Mouse (Mus musculus) splenic B cell, adult 2 months (primary cell): ENCODE measurements around the gene Trnau1ap.

ENCODE experiments used
- DNase-seq: peaks from one replicate; pipeline ENCODE4 v3.0.0-alpha.2; 2011; ENCODE audit warnings: low read depth, low spot score
- H3K27me3 ChIP-seq: 2 replicates; pipeline ENCODE4 v1.6.1; 2012; ENCODE audit warnings: mild to moderate bottlenecking, low read length, moderate library complexity, mixed read lengths; ENCODE audit not compliant: control insufficient read depth, poor library complexity, insufficient read depth, severe bottlenecking
- H3K36me3 ChIP-seq: 2 replicates; pipeline ENCODE4 v1.6.1; 2012; ENCODE audit warnings: mild to moderate bottlenecking, low read length, moderate library complexity, mixed read lengths; ENCODE audit not compliant: control insufficient read depth, poor library complexity, insufficient read depth, severe bottlenecking

Gene Trnau1ap

DNA sequence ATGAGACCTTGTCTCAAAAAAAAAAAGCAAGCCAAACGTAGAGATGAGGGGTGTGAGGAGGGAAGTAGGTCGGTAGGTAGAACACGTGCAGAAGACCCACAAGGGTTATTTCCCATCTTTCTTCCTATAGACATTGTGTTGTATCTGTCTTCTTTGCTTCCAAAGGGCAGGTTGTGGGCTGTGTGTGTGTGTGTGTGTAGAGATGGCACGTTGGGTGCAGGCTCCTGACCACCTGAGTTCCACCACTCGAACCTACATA lies 67.1 kb downstream of the Trnau1ap start:
- Histone ChIP-seq H3K36me3 (no peaks in the 10 kb centered on the region), H3K27me3 (no peaks in the 10 kb centered on the region; the same call in 1 of the 2 replicates)
- DNase-seq: no peak
